Mouse (Mus musculus): ENCODE measurements around the gene Nit1. TPM values are rescaled to one million over a fixed set of nuclear protein-coding genes. Genes with fewer than 3 reads are reported as not detected.

The Nit1 gene
- 10 to 100 TPM; 26.0 to 28.9 TPM for total RNA-seq (2021)
- long read RNA-seq, experiment 1, partial matches to known transcripts, result 4 of 22 reads
- long read RNA-seq, experiment 1, other reads (novel, unspliced or antisense), result 15 of 22 reads
- long read RNA-seq, experiment 2, transcript Nit1-201 (7 exons, 3,041 nt), result major isoform, 5 of 27 reads
- long read RNA-seq, experiment 2, partial matches to known transcripts, result 4 of 27 reads
- long read RNA-seq, experiment 2, other reads (novel, unspliced or antisense), result 14 of 27 reads

DNA sequence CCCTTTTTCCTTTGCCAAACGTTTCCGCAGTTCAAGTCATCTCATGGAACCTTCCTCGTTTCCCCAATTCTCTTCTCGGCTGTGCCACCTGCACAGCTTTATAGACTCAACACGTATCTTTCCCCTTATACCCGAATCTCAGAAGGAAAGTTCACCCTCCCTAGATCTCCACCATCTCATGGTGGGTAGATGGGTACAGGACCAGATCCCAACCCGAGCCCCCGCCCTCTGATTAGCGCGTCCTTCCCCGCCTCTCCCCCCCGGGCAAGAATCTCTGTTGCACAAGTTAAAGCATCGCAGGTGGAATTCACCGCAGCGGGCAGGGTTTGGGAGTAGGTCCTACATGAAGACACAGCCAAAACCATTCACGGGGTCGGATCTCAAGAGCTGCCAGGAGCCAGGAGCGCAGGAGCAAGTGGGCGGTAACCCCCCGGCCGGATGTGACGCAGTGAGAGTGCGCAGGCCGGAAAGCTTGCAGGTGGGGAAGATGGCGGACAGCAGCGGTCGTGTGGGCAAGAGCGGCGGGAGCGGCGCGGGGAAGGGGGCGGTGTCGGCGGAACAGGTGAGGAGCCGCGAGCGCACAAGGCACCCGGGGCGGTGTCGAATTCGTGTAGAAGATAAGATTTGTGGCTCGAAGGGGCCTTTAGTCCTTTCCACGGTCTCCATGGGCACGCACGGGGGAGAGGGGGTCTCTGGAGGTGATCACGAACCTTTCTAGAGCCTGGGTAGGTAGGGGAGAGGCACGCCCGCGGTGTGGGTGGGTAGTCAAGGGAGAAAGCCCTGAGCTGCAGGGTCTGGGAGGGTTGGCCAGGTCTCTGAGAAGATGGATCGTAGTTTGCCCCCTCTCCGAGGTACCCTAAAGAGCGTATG, at the start of gene Nit1, which contains the start of gene Pfdn2:
TSS of gene Nit1 (minus strand) at position 422 of the 870 bp plus-strand sequence.
TSS of gene Pfdn2 (plus strand) at position 446 of the 870 bp plus-strand sequence.
- peak; percentile 92 for DNase-seq (ENCODE audit: low spot score)

DNA sequence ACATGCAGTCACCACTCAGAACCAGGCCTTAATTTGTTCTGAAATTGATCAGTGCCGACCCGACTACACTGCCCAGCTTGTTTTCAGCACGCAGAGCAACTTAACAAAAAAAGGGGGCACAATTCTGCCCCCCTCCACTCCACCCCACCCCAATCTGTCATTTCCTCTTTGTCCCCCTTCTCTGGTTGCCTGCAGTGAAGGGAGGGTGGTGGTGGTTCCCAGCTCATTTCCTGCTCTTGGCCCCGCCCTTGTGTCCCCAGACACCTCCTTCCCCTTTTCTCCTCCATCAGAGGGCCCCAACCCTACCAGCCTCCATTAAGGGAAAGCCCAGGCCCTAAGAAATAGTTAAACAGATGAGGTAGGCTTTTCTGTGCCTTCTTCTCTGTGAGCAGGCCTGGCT, 44.7 kb upstream of the Nit1 start:
- DNase-seq (ENCODE audit: low spot score), result no peak

DNA sequence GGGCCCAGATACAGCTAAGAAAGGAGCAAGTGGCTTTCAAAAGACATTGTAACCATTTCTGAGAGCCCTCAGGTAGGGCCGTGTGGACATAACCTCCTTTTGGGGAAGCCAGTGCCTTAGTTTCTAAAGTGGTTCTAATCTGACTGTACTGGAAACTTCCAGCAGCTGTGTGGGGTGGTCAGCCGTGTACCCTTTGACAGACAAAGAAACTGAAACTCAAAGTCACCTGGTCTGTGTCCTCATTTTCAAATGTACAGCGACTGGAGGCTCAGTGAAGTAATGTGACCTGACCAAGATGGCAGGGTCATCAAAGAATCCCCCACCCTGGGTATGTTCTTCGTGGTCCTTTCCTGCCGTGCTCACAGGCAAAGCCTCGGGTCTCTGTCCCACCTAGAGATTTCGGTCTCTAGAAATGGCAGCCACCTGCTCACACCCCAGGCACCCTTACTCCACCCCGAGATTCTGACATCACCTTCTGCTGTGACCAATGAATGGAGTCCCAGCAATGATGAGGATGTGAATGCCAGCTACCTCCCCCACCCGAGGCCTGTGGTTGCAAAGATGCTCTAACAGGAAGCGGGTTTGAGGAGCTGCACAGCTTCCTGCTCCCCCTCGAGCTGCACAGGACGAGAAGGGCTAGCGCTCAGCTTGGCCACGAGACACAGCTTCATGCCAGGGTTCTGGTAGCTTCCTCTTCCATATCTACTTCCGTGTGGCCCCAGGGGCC, 43.1 kb upstream of the Nit1 start, which contains the start of gene Arhgap30:
TSS of gene Arhgap30 (plus strand) at position 579 of the 727 bp plus-strand sequence.
- peak; percentile 18 for DNase-seq (ENCODE audit: low spot score)

DNA sequence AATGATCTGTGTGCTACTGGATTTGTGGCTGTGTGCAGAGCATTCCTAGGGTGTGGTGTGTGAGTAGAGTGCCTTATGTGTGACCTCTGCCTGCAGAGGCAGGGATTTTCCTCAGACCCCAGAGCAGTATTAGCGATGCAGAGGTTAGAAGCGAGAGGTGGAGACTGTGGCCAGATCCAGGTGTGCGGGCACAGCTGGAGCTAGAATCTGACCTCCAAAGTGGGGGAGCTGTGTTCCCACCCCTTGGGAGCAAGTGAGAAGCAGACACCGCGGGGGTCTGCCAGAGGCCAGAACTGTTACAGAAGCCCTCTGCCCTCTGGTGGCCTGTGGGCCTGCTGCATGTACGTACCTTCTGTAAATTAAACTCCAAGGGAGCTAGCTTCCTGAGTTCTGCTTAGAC, 41.7 kb upstream of the Nit1 start:
- no peak for DNase-seq (ENCODE audit: low spot score)

DNA sequence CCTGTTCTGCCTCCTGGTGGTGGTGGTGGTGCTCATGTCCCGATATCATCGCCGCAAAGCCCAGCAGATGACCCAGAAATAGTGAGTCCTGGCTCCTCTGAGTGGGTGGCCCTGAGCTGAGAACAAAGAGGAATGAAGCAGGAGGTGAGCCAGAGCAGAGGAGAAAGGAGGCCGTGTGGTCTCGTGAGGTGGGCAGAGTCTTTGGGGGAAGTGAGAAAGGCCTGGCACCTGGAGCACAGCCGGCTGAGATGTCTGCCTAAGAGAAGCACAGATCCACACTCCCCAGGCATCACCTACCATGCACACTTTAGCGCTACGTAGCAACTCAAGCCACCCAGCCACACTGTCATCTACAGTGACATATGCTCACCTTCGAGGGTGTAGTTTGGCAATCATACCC, 39.7 kb upstream of the Nit1 start:
- DNase-seq (ENCODE audit: low spot score), result no peak

DNA sequence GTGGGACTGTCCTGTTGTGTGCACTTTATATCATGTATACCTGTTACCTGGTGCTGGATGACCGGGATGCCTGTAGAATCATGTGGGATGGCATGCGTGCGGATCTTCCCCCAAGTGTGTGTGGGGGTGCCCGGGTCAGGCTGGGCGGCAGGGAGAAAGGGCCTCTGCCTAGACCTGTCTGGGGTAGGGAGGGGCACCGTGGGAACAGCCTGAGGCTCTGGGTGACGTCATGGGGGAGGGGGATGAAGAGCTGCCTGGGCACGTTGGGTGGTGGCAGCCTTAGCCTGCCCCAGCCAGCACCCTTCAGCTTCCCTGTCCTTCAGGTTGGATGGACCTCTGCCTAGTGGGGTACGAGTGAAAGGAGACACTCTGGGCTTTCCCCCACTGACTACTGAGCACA, 38.9 kb upstream of the Nit1 start:
- no peak for DNase-seq (ENCODE audit: low spot score)

DNA sequence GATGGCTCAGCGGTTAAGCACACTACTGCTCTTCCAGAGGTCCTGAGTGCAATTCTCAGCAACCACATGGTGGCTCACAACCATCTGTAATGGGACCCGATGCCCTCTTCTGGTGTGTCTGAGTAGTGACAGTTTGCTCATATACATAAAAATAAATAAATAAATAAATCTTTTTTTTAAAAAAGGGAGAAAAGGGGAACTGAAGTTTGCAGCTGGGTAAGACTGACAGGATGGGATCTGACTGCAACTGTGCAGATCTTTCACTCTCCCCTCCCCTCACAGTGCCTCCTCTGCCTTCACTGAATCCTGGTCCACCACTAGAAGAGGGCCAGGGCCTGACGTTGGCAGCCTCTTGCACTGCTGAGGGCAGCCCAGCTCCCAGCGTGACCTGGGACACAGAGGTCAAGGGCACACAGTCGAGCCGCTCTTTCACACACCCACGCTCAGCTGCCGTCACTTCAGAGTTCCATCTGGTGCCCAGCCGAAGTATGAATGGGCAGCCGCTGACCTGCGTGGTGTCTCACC, 36.7 kb upstream of the Nit1 start:
- DNase-seq (ENCODE audit: low spot score), result no peak

DNA sequence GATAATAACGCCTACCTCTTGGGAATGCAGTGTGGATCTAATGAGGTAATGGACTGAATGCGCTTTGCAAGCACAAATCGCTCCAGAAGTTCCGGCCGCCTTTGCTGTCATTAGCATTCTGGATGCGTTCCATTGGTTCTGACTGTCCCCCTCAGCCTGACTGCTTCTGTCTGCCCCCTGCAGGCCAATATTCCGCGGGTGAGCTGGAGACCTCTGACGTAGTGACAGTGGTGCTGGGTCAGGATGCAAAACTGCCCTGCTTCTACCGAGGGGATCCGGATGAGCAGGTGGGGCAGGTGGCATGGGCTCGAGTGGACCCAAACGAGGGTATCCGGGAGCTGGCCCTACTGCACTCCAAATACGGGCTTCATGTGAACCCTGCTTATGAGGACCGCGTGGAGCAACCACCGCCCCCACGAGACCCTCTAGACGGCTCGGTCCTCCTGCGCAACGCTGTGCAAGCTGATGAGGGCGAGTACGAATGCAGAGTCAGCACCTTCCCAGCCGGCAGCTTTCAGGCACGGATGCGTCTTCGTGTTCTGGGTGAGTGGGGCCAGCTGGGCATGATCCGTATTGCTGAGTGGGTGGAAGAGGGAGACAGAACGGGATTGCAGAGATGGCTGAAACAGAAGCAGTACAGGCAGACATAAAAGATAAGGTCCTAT, 34.6 kb upstream of the Nit1 start:
- peak; percentile 80 for DNase-seq (ENCODE audit: low spot score)

DNA sequence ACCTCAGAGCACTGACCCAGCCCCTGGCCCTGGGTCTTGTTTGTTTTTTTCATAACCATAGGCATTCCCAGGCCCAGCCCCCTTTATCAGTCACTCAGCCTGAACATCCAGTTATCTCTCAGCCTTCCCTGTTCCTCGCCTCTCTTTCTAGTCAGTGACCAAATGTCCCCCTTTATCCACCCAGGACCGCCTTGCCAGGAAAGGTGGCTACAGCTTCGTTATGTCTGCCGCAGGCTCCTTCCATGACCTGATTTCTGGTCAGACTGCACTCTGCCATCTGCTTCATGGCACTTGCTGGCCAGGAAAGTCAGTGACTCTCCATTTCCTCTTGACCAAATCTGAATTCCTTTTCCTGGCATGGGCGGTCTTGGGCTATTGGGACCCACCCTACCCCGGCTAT, 32.9 kb upstream of the Nit1 start:
- DNase-seq (ENCODE audit: low spot score), result no peak

DNA sequence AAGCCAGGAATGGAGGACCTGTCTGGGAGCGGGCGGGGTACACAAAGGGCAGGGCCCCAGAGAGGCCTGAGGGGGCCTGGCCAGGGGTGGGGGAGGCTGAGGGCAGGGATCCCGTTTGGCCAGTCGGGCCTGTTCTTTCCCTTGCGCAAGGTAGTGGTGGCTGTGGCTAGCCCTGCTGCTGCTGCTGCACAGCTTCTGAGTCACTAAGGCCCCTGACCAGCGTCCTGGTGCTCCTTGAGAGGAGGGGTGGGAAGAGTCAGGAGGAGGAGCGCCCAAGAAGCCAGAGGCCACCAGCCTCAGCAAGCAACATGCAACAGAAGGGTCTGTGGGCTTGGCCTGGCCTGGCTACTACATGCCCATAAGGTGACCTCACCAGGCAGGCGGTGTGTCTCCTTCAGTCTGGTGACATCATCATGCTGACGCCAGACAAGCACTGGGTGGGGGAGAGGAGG, 30.2 kb upstream of the Nit1 start:
- no peak for DNase-seq (ENCODE audit: low spot score)

DNA sequence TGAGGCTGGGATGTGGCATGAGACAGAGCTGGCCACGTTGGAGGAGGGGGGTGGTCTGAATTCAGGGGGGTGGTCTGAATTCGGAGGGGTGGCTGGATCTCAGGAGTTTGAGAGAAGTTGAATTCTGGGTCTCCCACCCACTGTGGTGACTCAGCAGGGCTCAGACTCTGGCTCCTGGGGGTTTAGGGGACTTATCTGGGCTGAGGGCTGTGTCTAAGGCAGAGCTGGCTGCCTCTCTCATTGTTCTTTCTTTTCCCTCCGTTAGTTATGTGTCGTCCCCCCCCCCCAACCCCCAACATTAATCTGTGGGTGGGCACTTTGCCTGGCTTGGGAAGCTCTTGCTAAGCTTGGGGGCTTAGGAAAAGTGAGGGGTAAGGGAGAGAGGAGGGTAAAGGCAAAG, 28.5 kb upstream of the Nit1 start:
- DNase-seq (ENCODE audit: low spot score), result no peak

DNA sequence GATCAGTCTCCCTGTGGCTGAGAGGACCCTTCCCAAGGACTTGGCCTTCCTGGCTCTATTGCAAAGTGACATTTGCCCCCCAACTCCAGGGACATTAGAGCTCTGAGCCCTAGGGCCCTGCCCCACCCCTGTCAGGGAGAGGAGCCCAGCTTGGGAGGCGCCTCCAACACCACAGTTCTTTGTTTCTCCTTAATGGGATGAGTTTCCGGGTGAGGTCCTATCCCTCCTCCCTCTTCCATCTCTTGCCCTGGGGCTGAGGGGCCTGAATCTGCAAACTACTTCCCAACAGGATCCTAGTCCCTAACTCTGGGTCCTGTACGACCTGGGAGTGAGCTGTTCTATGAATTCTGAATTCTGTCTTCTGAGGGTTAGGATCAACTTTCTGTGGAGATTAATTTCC, 27.4 kb upstream of the Nit1 start:
- no peak for DNase-seq (ENCODE audit: low spot score)

DNA sequence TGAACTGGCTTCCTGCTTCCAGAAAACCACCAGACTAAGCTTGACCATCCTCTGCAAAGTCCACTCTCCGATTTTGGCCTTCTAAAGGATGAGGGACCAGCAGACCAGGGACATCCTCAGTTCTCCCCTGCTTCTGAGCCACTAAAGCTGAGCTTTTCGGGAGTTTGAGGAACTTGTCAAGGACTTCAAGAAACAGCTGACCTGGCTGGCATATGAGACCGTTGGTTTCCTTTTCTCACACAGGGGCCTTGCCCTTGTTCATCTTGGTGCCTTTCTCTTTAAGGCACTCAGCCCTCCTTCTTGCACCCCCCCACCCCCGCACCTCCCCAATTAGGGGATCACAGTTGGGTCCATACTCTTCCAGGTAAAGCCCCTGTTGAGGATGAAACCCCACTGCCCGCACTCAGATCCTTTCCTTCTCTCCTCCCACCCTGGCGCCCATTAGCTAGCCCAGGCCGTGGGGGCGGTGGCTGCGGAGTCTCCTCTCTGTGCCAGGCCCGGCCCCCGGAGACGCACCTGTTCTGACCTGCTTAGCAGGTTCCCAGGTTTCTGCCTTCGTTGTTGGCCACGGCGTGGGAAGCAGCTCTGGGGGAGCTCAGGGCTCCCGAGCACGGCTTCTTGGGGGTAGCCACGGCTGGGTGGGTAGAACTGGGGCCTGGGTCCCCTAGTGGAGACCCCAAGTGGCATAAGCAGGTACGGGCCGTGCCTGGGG, 24.6 kb upstream of the Nit1 start, which contains the start of gene Nectin4:
TSS of gene Nectin4 (plus strand) at position 255 of the 712 bp plus-strand sequence.
- DNase-seq (ENCODE audit: low spot score), result no peak

DNA sequence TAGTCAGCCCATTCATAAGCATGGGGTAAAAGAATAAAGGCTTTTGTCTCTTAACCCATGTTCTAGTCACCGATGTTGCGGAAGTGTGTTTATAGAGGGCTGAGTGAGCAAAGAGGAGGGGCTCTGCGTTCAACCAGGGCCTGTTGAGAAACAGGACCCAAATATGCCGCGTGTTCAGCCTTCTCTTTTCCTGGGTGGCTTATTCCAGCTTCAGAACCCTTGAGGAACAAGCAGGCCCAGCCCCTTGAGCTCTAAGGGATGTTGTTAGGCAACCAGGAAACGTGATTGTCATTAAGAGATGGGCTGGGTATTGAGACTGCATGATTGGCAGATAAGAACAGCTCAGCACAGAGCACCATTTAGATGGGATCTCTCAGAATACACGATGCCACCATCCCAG, 20.5 kb upstream of the Nit1 start:
- DNase-seq (ENCODE audit: low spot score), result no peak

DNA sequence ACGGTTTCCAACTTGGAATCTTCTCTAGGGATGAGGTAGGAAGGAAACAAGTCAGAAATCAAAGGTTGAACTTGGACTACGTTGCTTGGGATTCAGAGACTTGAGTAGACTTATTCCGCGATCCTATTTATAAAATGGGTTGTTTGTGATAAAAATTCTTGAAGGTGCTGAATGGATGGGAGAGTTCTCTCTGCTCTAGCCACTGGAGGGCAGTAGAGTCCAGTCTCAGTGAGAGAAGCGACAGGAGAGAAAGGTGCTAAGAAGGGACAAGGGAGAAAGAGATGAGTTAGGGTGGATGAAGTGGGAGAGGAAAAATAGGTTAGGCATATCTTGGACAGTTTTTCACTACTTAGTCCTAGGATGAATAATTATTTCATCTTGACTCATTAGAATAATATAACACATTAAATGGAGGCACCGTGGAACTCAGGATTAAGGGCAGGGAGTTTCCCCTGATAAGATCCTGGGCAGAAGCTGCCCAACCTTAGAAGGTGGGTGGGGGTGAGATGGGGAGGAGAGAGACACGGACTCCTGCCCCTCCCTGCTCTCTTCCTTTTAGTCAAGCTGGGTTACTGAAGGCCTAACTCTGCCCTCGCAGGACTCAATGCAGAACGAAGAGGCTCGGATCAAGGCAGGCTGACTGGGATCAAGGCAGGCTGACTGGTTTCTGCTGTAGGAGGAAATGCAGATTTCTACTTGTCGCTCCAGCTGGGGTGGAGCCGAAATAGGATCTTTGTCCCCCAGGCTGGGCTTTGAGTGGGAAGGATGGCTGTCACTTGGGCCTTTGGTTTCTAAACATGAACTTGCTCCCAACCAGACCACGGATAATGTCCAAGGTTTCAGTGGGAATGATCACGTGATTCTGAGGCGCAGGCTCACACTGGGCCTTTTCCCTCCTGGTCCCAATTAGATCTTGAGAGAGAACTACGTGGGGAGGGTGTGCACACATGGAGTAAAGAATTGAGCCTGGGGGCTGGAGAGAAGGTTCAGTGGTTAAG, 16.0 kb upstream of the Nit1 start:
- peak; percentile 71 for DNase-seq (ENCODE audit: low spot score)

DNA sequence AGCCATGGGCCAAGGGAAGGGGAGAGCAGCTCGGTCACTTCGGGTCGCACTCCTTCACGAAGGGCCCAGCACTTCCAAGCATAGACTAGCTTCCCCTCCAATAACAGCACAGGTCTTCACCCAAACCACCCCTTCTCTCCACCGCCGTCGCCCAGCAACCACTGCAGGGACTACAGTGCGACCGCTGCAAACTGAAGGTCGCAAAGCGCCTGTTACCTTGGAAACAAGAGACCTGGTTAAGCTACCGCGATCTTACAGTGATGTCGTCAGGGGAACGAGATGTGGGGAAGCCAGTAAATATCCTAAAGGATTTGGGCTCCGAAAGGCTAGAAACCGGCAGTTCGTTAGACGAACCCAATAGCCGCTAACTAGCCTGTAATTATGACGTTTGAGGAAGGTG, 15.2 kb upstream of the Nit1 start, which contains the start of gene Klhdc9:
TSS of gene Klhdc9 (minus strand) at position 143 of the 400 bp plus-strand sequence.
- DNase-seq (ENCODE audit: low spot score), result peak; percentile 79

DNA sequence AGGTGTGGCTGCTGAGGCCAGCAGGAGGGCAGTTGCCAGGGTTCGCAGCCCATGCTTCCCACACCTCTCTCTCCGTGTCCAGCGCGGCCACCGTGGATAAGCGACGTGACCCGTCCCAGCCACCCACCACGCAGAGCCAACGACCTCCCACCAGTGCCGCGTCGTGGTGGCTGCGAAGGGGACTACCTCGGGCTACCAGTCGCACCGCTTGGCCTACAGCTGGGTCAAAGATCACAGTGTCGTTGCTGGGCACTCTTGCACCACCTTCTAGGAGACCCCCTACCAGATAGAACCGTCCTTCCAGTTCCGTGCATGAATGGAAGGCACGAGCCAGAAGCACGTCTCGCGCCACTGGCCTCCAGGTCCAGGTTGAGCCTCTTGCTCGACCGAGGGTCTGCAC, 14.8 kb upstream of the Nit1 start:
- no peak for DNase-seq (ENCODE audit: low spot score)

DNA sequence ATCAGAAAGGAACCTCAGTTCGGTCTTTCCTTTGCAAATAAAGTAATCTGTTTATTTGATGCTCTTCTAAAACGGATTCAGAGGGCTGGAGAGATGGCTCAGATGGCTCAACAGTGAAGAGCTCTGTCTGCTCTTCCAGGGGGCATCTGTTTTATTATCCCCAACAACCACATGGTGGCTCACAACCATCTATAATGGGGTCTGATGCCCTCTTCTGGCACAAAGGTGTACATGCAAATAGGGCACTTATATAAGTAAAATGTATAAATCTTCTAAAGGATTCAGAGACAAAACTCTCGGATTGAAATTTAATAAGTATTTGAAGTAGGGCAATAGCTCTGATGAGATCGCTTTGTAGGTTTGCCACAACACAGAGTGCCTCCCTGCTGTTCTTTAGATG, 13.0 kb upstream of the Nit1 start:
- DNase-seq (ENCODE audit: low spot score), result no peak

DNA sequence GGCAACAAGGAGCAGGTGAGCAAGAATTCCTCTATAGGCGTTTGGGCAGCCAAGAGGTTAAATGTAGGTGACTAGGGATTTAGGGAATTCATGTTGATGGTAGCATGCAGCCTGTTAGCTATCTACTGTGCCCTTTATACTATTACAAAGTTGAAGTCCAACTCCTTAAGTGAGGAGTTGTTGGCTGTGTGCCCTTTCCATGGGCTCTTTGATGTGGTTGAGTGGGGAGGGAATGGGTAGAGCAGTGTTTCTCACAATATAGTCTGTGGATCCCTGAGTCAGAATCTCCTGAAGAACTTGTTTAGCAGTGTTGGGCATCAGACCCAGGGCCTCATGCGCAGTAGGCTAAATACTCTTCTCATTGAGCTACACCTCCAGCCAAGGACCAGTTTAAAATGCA, 11.4 kb upstream of the Nit1 start:
- no peak for DNase-seq (ENCODE audit: low spot score)
